Mouse (Mus musculus): Measurements from ENCODE around the gene Magi1.

Magi1 gene

DNA sequence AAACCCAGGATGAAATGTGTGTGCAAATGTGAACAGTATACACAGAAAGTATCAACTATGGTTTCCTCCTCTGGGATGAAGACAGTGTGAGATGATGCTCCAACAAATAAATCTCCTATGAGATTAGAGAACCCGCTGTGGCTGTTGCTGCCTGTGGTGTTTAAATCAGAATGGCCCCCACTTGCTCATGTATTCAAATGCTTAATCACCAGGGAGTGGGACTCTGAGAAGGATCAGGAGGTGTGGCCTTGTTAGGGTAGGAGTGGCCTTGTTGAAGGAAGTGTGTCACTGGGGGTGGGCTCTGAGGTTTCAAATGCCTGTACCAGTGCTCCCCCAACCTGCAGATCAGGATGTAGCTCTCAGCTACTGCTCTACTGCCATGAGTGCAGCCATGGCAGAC lies 410.2 kb downstream of the Magi1 start:
- no peak for DNase-seq

DNA sequence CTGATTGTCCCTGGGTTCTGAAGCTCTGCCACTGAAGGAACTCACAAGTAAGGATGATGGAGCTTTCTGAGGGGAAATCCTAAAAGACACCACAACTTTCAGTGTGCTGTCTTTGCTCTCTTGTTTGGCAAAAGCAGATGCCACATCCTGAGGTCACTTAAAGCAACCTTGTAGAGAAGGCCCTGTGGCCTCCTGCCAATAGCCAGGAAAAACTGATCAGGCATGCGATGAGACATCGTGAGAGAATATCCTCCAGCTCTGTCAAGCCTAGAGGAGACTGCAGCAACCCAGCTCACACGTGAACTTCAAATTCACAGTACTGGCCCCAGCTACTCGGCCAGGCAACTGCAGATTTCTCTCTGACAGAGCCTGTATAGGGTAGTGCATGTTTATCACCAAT lies 412.2 kb downstream of the Magi1 start:
- no peak for DNase-seq

DNA sequence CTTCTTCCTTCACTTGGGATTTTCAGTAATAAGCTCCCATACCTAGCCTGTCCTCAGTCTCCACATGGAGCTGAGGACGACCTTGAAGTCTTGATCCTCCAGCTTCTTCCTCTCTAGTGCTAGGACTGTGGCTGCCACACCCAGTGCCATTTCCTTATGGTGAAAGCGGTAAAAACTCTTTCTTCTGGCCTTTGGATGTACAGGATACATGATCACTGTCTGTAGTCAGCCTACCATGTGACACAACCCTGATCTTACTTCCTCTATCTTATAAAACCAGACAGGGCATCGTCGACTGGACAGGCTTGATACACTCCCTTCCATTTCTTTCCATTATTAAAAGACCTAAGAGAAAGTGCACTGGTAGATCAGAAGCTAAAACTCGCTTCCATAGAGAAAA lies 413.7 kb downstream of the Magi1 start:
- no peak for DNase-seq

DNA sequence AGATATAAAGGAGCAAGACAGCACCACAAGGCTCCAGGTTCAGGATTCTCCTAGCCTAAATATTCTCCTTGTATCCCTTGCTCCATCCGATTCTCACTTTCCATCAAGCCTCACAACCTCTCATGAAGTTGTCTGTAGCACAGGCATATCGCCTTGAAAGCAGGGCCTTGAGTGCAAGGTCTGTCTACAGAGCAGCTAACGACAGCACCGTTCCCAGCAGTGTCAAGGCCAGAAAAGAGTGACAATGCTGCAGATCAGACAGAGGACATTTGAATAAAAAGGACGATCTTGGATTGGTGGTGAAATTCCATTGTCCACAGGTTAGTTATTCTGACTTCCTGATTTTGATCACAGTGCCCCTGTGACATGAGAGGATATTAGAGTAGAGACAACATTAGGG lies 421.5 kb downstream of the Magi1 start:
- no peak for DNase-seq

DNA sequence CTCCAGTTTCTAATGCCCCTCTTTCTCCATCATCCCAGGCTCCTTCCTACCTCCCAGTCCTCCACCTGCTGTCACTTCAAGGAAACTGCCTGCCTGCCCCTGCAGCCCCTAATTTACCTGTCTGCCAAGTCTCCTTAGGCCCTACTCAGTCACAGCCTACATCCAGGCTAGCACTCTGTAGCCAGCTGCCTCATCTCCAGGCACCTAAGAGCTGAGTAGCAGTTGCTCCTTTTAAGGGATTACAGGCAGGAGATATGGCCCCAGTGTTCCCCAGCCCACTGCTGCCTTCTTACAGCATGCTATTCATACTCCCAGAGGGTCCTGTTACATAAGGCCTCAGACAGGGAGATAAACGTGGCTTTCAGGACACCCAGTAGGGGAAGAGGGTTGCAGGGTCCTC lies 426.9 kb downstream of the Magi1 start:
- DNase-seq: no peak

DNA sequence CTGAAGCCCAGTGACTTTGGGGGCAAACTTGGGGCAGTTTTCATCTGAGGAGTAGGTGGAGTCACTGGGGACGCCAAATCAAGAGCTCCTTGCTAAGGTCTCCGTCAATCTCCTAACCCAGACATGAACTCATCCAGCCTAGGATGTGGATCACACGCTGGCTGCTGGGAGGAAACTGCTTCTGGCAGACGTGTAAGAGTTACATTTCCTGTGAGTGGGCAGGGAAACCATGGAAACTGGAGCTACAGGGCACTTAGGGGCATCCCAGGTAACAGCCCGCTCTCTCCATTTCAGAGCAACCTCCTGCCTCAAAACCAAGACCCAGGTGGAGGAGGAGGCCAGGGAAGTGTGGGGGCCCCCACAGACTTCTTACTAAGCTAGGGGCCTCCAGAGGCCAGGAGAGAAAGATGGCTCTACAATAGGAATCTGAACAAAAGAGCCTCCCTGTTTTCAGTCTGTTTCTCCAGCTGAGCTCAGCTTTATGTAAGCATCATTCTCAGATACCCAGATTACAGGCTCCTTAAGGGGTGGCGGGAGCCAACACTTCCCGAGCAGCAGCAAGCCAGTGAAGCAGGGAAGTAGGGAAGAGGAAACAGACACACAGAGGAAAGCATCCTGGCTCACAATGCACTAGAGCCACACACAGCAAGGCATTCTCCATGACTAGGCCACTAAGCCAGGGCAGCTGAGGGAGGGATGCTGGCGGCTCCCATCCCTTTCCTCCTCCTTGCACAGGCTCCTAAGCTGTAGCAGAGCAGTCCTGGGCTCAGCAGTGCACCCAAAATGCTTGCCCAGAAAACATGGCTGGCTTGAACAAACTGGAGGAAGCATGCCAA lies 427.7 kb downstream of the Magi1 start:
- DNase-seq: peak; percentile 22

DNA sequence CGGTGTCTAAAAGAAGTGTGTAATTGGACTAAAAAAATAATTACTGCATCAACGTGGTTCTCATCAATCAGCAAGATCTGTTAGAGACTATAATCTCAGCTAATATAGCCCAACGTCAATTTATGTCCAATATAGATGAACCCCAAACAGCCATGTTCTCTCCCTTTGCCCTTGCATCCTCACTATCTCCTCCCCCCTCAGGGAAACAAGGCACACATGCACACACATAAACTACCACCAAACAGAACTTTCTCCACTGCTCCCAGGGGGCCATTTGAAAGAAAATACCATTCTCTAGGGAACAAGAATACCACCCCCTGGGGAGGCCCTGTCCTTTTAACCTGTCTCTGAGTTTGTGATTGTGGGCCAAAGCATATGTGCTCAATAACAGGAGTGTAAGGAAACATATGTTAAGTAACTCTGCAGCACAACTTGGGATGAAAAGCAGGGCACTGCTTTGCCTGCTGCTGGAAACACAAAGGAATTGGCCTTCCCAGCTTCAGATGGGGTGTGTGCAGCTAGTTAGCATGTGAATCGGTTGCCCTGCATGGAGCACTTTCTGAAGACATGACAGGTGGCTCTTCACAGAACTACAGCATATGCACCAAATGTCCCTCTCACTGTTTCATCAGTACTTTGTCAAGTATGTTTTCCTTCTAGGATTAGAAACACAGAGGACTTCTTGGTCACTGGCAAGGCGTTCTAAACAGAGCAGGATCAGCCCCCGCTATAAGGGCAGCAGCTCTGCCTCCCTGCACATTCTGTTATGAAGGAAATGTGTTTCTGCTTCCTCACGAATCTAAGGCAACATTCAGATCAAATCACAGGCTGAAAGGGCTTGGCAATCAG lies 434.6 kb downstream of the Magi1 start:
- DNase-seq: no peak

DNA sequence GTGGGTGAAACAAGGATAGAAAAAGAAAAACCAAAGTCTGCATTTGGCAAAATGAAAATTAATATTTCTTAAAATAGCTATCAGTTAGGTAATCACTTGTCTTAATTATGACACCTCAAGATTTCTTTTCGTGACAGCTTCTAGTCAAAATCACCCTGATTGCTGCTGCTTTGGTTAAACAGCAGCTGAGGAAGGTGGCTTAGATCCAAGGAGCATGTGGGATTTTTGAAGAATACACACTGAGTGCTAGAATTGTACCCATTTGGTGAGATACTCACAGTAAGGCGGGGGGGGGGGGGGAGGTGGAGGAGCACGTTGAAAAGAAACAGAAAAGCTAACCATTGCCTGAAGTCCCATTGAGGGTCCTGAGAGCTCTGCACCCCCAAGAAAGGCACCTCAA lies 438.2 kb downstream of the Magi1 start:
- no peak for DNase-seq

DNA sequence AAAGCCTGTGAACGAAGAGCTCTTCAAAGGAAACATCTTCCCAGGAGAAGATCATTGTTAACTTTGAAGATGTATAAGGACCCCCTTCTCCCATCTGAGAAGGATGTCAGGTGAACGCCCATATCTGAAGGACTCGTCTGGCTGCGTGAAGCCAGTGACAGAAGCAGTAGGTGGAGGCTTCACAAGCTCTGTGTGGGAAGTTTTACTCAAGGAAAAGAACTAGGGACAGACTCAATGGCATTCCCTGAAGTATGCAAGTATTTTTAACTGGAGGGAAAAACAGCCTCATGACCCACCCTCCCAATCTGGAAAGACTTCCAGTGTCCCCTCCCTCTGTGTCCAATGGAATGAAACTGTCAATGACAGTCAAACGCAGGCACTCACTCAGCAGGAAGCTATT lies 438.6 kb downstream of the Magi1 start:
- DNase-seq: no peak

DNA sequence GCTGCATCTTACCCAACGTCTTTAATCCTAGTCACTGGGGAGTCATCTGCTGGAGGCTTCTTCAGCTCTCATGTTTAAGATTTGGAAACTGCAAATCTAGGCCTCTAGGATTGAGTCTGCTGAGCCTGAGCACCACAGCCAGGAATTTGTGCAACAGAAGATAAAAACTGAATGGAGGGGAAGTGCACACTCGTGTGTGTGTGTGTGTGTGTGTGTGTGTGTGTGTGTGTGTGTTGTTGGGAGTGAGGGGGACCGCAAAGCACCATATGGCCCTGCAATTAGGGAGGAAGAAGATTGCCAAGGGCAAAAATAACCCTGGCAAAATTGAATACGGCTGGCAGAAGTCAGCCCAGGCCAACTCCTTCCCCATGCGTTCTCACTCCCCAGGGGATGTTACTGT lies 439.1 kb downstream of the Magi1 start:
- peak; percentile 47 for DNase-seq

DNA sequence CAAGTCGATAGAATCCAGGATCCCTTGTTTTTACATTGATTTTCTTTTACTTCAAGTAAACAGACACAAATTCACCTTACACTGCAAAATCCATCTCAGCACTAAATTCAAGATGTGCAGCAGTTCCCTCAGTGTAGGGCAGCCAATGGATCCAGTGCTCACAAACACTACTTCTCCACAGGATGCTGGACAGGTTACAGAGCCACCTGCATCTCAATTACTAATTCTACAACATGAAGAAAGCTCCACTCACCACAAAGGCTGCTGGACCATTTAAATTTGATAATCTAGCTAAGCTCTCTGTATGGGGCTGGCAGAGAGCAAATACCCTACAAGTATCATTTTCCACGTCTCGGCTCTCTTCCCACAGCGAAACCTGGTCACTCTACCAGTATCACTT lies 445.3 kb downstream of the Magi1 start:
- DNase-seq: no peak

DNA sequence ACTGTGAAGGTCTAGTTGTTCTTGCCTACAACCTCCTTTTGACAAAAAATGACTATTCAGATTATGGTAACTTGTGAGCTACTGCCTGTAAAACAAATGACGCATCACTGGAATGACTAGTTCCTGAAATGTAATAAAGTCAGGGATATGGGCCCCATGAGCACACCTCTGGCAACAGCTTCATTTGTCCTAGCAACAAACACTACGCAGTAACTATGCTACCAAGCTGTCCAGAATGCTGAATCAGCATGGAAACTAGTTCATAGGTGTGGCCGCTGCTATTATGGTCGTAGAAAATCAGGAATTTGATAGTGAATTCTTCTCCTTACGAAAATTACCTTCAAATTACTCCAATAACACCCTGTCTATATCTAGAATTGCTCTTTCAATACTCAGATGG lies 447.1 kb downstream of the Magi1 start:
- DNase-seq: no peak

DNA sequence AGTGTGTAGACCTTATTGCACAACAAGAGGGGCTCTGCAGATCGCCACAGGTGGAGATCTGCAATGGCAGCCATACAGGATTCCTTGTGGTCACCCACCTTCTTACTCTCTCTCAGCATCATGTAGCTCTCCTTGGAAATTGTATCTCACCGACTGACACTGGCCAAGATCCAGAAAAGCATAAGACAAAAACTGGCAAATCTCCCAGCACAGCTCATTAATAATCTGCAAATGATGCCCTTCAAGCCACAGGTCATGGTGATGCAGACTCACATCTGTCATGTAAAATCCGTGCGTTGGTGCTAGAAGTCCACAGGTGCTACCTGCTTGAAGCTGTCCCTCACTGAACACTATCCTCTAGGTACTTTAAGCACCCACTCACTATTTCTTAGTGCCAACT lies 448.5 kb downstream of the Magi1 start:
- no peak for DNase-seq

DNA sequence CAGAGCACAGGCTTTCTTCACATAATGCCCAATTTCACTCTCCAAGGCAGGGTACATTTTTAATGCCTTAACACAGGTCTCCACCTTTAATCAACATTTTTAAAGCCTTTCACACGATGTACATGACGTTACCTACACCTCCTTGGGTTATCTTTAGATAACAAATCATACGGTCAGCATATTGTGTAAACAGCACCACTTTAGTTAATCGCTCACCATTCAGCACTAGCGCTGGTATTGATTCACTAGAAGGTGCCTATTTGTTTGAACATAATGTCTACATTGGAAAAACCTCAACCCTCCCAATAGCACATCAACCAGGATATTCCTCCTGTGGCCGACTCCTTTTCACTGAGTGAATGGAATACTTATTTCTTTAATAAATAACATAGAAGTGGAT lies 455.5 kb downstream of the Magi1 start:
- no peak for DNase-seq

DNA sequence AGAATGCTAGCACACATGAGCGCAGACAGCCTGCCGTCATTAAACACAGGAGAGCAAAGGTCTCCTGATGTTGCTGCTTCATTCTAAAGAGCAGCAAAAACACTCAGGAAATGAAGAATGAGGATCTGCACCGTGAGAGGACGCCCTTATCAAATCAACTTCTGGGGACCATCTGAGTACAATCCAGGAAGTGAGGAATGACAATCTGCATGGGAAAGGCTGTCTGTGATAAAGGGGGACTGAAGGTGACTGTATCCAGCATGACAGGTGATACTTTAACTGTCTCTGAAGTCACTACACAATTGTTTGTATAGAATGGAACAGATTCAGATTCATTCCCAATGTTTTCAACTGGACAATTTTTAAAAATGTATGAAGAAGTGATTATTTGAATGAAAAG lies 456.8 kb downstream of the Magi1 start:
- DNase-seq: no peak

DNA sequence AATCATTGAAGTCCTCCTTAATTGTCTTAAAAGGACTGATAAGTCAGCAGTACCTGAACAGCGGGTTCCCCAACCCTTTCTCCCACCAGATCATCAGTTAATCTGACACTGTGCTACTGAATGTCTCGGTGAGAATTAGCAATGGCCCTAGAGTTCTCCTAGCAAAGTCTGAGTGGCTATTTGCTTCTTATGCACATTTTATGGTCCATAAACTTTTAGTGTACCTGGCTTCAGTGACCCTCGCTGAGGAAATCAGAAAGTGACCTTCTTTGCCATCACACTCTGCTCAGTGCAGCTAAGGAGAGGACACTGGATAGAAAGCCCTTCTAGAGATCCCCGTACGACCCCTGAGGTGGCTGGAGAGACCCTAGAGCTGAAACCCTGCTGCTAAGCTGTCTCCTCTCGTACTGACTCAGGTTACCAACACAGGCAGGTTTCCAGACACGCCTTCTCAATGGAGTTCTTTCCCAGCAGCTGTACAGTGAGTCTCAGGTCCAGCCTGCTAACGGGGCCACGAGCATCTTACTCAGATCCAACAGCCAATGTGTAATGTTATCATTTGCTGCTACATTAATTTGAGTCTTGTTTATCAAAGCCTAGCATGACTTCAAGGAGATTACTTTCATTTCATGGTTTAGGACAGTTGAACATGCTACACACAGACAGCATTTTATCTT lies 461.4 kb downstream of the Magi1 start:
- no peak for DNase-seq

DNA sequence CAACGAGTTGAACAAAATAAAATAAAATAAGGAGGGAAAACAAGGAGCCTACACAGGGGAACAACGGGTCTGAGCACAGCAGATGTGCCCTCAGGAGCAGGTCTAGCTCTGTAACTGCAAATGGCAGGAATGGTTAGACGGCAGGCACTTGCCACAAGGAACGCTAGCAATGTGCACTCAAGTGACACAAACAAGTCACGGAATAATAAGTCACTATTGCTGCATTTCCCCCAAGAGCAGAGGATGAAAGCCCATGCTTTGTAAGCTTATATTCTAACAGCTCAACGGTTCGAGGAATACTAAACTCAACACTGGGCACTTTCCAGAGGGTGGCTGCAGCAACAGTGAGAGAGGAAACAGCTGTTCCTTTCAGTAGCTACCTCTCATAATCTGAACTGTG lies 462.2 kb downstream of the Magi1 start:
- no peak for DNase-seq

DNA sequence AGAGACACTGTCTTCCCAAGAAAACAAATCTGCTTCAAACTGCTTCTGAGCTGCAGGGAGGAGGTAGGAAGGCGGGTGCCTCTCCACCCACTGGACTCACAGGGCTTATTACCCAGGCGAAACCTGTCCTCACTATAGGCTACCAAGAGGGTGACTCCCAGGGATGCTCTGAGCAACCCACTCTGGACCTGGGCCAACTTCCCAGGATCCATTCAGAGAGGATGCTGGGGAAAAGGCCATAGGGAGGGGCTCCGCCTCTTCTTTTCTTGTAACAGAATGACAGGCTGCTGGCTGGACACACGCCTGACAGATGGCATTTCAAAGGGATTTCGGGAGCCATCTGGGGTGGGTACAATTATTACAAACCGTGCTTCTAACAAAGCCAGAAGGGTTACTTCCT lies 463.8 kb downstream of the Magi1 start:
- DNase-seq: peak; percentile 96

DNA sequence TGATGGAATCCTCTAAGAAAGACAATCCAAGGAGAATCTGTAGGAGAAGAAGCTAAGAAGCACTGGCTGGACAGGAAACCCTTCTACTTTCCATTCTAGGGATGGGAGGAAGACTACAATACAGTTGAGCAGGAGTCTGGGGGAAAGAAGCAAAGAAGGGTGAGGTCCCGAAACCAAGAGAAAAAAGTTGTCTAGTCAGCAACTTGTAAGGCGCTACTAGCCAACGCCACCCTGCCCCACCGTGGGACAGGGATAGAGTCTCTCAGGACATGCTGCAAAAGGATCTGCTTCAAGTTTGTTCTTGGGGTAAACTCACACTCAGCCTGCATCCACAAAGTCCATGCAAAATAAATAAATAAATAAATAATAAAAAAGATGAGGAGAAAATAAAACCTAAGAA lies 464.4 kb downstream of the Magi1 start:
- no peak for DNase-seq

DNA sequence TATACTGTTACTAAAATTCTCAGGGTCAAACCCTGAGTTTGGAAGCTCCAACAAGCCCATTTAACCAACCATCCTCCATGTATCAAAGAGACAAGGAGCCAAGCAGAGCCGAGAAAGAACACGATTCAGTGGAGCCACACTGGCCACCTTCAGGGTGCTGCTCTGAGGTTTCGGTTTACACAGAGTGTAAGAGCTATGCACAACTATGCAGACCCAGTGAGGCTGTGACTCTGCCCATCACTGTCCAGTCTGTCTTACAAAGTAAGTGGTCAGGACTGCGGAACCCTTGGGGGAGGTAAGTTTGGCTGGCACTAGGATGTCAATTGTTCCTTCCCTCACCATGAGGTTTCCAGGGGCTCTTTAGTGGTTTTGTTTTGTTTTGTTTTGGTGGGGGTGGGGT lies 465.2 kb downstream of the Magi1 start:
- no peak for DNase-seq

DNA sequence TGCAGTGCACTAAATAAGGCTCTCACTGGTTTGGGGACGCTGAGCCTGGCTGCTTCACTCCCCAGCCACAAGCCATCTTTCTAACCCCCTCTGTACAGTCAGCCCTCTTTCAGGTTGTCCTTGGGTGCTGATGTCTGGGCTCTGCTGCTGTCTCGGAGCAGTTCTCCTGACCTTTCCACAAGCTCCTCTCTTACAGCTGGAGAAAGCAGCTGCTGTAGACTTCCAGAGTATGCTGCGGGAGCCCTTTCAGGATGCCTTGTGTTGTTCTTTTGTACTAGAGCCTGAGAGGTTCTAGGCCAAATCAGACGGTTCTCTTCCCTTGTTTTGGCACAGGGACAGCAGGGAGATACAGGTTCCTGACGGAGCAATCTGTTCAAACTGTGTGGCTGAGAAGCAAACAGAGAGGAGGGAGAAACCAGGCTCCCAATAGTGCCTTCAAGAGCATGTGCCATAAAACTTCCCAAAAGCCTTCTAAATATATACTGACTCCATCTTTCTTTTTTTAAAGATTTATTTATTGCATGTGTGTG lies 478.2 kb downstream of the Magi1 start:
- peak; percentile 41 for DNase-seq

DNA sequence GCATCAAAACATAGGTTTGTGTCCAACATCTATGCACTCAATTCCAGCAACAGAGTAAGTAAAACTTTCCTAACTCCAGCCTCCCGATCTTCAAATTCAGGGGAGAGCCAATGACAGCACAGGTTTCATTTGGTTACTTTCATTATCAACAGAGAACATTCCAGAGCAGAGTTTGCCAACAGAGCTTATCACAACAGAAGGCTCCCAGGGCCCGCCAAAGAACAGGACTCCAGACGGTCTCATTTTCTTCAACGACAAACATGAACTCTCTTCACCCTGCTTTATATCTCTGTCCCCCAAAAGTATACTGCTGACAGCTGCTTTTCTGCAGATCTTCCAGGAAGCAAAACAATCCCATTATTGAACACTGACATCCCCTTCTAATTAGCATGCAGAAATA lies 481.3 kb downstream of the Magi1 start:
- DNase-seq: no peak

DNA sequence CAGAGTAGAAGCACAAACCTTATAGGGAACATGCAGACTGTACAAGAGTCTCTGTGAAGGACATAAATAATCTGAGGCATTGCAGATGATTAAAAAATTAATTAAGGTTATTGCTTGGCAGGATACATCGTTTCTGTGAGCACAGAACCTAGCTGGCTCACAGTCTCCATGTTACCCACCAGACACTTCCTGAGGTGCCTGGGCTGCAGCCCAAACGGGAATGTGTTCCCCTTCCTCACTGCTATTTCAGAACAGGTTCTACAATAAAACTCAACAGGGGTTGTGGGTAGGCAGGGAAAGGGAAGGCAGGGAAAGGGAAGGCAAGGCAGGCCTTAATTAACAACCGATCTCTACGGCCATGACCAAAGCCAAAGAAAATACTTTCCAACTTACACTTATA lies 483.3 kb downstream of the Magi1 start:
- DNase-seq: no peak

Measured in cerebellum, adult 11 months (tissue).